Mouse (Mus musculus) limb, embryonic 12.5 days (tissue): ENCODE data around the gene Wipf1. TPM values are rescaled to one million over a fixed set of nuclear protein-coding genes. Genes with fewer than 3 reads are reported as not detected.

ENCODE experiments used
- ATAC-seq: fragments of 200-750 bp; cut with Nextera tagmentation; 2 replicates; pipeline ENCODE4 v1.8.0; 2017; ENCODE audit warnings: low read depth, moderate TSS enrichment; ENCODE audit not compliant: insufficient number of reproducible peaks, insufficient read depth, low FRiP score, low TSS enrichment
- H3K27ac ChIP-seq: fragments of 300-500 bp; sonication (generic); 2 replicates; pipeline ENCODE4 v1.5.1; 2016; ENCODE audit warnings: mild to moderate bottlenecking, moderate library complexity
- H3K27me3 ChIP-seq: fragments of 300-500 bp; sonication (generic); 2 replicates; pipeline ENCODE4 v1.6.1; 2016; ENCODE audit warnings: mild to moderate bottlenecking, moderate library complexity
- H3K36me3 ChIP-seq: fragments of 300-500 bp; sonication (generic); 2 replicates; pipeline ENCODE4 v1.6.1; 2016; ENCODE audit warnings: mild to moderate bottlenecking, moderate library complexity
- H3K4me1 ChIP-seq: fragments of 300-500 bp; sonication (generic); replicated peaks from 2 replicates; pipeline ENCODE4 v1.6.1; 2016
- H3K4me2 ChIP-seq: fragments of 300-500 bp; sonication (generic); 2 replicates; pipeline ENCODE4 v1.6.1; 2016; ENCODE audit warnings: mild to moderate bottlenecking, moderate library complexity
- H3K4me3 ChIP-seq: fragments of 300-500 bp; sonication (generic); replicated peaks from 2 replicates; pipeline ENCODE4 v1.5.1; 2016; ENCODE audit warnings: mild to moderate bottlenecking
- H3K9ac ChIP-seq: fragments of 300-500 bp; sonication (generic); replicated peaks from 2 replicates; pipeline ENCODE4 v1.6.1; 2016; ENCODE audit warnings: mild to moderate bottlenecking, moderate library complexity
- H3K9me3 ChIP-seq: fragments of 300-500 bp; sonication (generic); 2 replicates; pipeline ENCODE4 v1.6.1; 2016; ENCODE audit warnings: mild to moderate bottlenecking, moderate library complexity
- WGBS: fragments of 180-500 bp; shearing (Covaris S2); methylation state at CpG from one replicate; pipeline ENCODE4 v1.1.7; 2016; 5-methylcytosine and 5-hydroxymethylcytosine counted together
- polyA plus RNA-seq: library from polyadenylated mRNA; unstranded; fragments of >200 nt; fragmentation: Nextera tagmentation; extraction: Ambion mirVana; gene quantifications from 2 replicates; pipeline ENCODE4 v1.2.1, GENCODE M21; 2016

Gene Wipf1
- polyA plus RNA-seq, 1 experiment from 2014 or later: 16.1 TPM

- peak overlapping the region; percentile 65; the same call in 1 of the 2 replicates for H3K4me3 ChIP-seq
- H3K4me1 ChIP-seq: peaks cover 6% of the 10 kb centered on the region
- H3K36me3 ChIP-seq: no peaks in the 10 kb centered on the region
- no peak for ATAC-seq
- H3K4me2 ChIP-seq: peak overlapping the region; percentile 98
- no peak overlapping the region for H3K27ac ChIP-seq
- H3K27me3 ChIP-seq: peaks cover 3% of the 10 kb centered on the region; the same call in 1 of the 2 replicates
- H3K9me3 ChIP-seq: no peaks in the 10 kb centered on the region
- WGBS: 83% methylated on average over 4 of the region's 4 CpGs
- no peak overlapping the region for H3K9ac ChIP-seq
These were observed 144.4 kb downstream of the Wipf1 start for GRCm38 (mm10) chr2:73385172-73385571.

- ATAC-seq: no peak
- Histone ChIP-seq H3K9me3 (no peaks in the 10 kb centered on the region), H3K4me2 (no peak overlapping the region), H3K27ac (no peak overlapping the region), H3K27me3 (no peaks in the 10 kb centered on the region), H3K36me3 (no peaks in the 10 kb centered on the region), H3K4me1 (peaks cover 4% of the 10 kb centered on the region), H3K4me3 (no peak overlapping the region), H3K9ac (no peak overlapping the region)
- 86% methylated on average over 9 of the region's 9 CpGs for WGBS
These were observed 149.1 kb downstream of the Wipf1 start for GRCm38 (mm10) chr2:73380298-73380975.

- Histone ChIP-seq H3K36me3 (no peaks in the 10 kb centered on the region), H3K27ac (no peak overlapping the region), H3K4me1 (peaks cover 11% of the 10 kb centered on the region), H3K4me3 (no peak overlapping the region), H3K4me2 (no peak overlapping the region), H3K9ac (no peak overlapping the region), H3K27me3 (no peaks in the 10 kb centered on the region), H3K9me3 (no peaks in the 10 kb centered on the region)
- ATAC-seq: no peak
- WGBS: 75% methylated on average over 5 of the region's 5 CpGs
These were observed 149.9 kb downstream of the Wipf1 start for GRCm38 (mm10) chr2:73379656-73380055.

Other genes starting within 250 kb of the Wipf1 start
- 17.9 and 18.7 TPM in 2 replicates for gene Scrn3, start 217.1 kb downstream of the Wipf1 start, polyA plus RNA-seq
- 26.0 and 27.3 TPM in 2 replicates for gene Cir1, start 217.0 kb downstream of the Wipf1 start, polyA plus RNA-seq
- 5.8 and 6.1 TPM in 2 replicates for gene Gpr155, start 143.2 kb downstream of the Wipf1 start, polyA plus RNA-seq
- gene Chrna1, start 50.6 kb upstream of the Wipf1 start, polyA plus RNA-seq: 7.9 and 8.6 TPM in 2 replicates
- 38.2 and 41.9 TPM in 2 replicates for gene Chn1, start 245.6 kb upstream of the Wipf1 start, polyA plus RNA-seq